Mouse (Mus musculus) lung, embryonic 14.5 days (tissue): ENCODE measurements at regions not wholly inside any gene's neighbourhood (a gene's known extent, or its start where the extent isn't known, plus 50 kb on each side); places are given as distances from the start of the nearest gene placed in this dataset.

ENCODE experiments used
- ATAC-seq: fragments of 200-750 bp; cut with Nextera tagmentation; 2 replicates; pipeline ENCODE4 v1.8.0; 2017; ENCODE audit warnings: mild to moderate bottlenecking, moderate TSS enrichment, moderate library complexity; ENCODE audit not compliant: insufficient read depth
- DNase-seq: peaks from one replicate; pipeline ENCODE4 v3.0.0-alpha.2; 2015
- H3K27ac ChIP-seq: fragments of 300-500 bp; sonication (generic); 2 replicates; pipeline ENCODE4 v1.5.1; 2014; ENCODE audit warnings: low read depth, mild to moderate bottlenecking, moderate library complexity
- H3K27me3 ChIP-seq: fragments of 300-500 bp; sonication (generic); 2 replicates; pipeline ENCODE4 v1.6.1; 2014; ENCODE audit warnings: low read length, control low read depth; ENCODE audit not compliant: insufficient read depth
- H3K36me3 ChIP-seq: fragments of 300-500 bp; sonication (generic); 2 replicates; pipeline ENCODE4 v1.6.1; 2014; ENCODE audit warnings: control low read depth; ENCODE audit not compliant: insufficient read depth
- H3K4me1 ChIP-seq: fragments of 300-500 bp; sonication (generic); 2 replicates; pipeline ENCODE4 v1.6.1; 2014; ENCODE audit warnings: antibody characterized with exemption, control low read depth; ENCODE audit not compliant: insufficient read depth
- H3K4me2 ChIP-seq: fragments of 300-500 bp; sonication (generic); 2 replicates; pipeline ENCODE4 v1.6.1; 2014; ENCODE audit warnings: mild to moderate bottlenecking
- H3K4me3 ChIP-seq: fragments of 300-500 bp; sonication (generic); 2 replicates; pipeline ENCODE4 v1.5.1; 2014; ENCODE audit warnings: low read depth, low read length
- H3K9ac ChIP-seq: fragments of 300-500 bp; sonication (generic); 2 replicates; pipeline ENCODE4 v1.6.1; 2014
- H3K9me3 ChIP-seq: fragments of 300-500 bp; sonication (generic); 2 replicates; pipeline ENCODE4 v1.6.1; 2016; ENCODE audit warnings: low read depth, low read length, control low read depth
- CTCF ChIP-seq: IDR thresholded peaks from 2 replicates; pipeline ENCODE4 v1.5.1; 2016; ENCODE audit warnings: antibody characterized with exemption, low read depth
- WGBS: fragments of 180-500 bp; shearing (Covaris S2); extraction: QIAGEN DNeasy Blood & Tissue Kit; methylation state at CpG from one replicate; pipeline ENCODE4 v1.1.7; 2014; 5-methylcytosine and 5-hydroxymethylcytosine counted together

DNA sequence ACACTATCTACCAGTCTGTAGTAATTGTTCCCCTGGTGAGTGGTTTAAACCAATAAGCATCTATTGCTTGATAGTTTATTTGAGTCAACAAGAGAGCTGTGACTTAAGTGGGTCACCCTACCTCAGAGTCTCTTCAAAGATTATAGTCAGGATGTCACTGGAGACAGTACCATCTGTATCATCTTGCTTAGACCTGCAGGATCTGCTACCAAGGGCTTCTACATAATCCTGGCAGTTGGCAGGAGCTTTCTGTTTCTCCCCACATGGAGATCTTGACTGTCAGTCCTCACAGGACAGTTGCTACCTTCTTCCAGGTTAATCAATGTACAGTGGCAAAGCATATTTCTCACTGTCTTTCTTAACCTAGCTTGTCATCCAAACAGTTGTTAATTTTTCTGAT lies 414.9 kb upstream of the Dcn start:
- Histone ChIP-seq H3K27me3 (no peaks in the 10 kb centered on the region), H3K36me3 (no peaks in the 10 kb centered on the region), H3K4me3 (no peak overlapping the region), H3K9ac (no peak overlapping the region), H3K27ac (no peak overlapping the region), H3K4me2 (no peak overlapping the region), H3K4me1 (no peaks in the 10 kb centered on the region), H3K9me3 (no peaks in the 10 kb centered on the region)
- DNase-seq (no peak), ATAC-seq (no peak)
- no peak for TF ChIP-seq CTCF

GRCm38 (mm10) chr10:97078022-97078473 lies 401.4 kb upstream of the Dcn start:
- no peak for TF ChIP-seq CTCF
- Histone ChIP-seq H3K9me3 (no peaks in the 10 kb centered on the region), H3K9ac (no peak overlapping the region), H3K4me1 (no peaks in the 10 kb centered on the region), H3K27ac (no peak overlapping the region), H3K4me3 (no peak overlapping the region), H3K36me3 (no peaks in the 10 kb centered on the region), H3K4me2 (no peak overlapping the region), H3K27me3 (no peaks in the 10 kb centered on the region)
- no peak for ATAC-seq
- DNase-seq = peak; percentile 15
- 58% methylated on average over 5 of the region's 5 CpGs for WGBS

DNA sequence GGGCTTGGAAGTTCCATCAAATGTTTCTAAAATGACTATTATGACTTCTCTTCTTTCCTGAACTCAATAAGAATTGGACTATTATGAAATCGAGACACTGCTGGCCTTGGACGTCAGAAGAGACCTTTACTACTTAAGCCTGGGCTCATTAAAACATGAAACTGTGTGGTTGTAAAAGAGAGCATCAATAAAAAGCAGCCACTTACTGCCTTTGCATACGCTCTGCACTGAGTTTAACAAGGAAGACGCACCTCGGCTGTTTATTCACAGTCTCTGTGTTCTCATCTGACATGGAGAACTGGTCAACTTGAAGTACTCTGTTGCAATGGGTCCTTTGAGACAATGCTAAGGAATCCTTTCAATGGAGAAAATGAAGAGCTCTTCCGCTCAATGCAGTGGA lies 399.8 kb upstream of the Dcn start:
- 85% methylated on average over 6 of the region's 6 CpGs for WGBS
- no peaks in the 10 kb centered on the region for H3K4me1 ChIP-seq
- H3K27me3 ChIP-seq = no peaks in the 10 kb centered on the region
- no peak overlapping the region for H3K9ac ChIP-seq
- no peak for TF ChIP-seq CTCF
- H3K4me2 ChIP-seq = no peak overlapping the region
- no peaks in the 10 kb centered on the region for H3K36me3 ChIP-seq
- DNase-seq (no peak), ATAC-seq (no peak)
- no peak overlapping the region for H3K4me3 ChIP-seq
- no peak overlapping the region for H3K27ac ChIP-seq
- no peaks in the 10 kb centered on the region for H3K9me3 ChIP-seq

DNA sequence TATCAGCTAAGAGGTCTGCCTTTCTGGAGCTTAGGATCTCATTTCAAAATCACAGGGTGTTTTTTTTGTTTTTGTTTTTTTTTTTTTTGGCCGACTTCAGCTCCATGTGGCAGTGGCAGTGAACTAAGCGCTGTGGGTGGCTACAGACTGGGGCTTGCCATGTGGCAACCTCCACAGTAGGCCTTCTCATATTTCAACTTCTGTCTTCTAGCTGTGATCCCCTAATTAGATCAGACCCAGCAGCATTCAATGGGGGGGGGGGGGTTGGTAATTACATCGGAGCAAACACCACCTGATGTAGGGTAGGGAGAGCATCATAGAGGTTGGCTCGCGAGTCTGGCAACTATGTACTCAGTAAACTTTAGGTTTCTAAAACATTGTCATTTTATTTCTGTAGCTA lies 392.1 kb upstream of the Dcn start:
- Histone ChIP-seq H3K9ac (no peak overlapping the region), H3K4me3 (no peak overlapping the region), H3K4me1 (no peaks in the 10 kb centered on the region), H3K27ac (no peak overlapping the region), H3K4me2 (no peak overlapping the region), H3K27me3 (no peaks in the 10 kb centered on the region), H3K36me3 (no peaks in the 10 kb centered on the region), H3K9me3 (no peaks in the 10 kb centered on the region)
- TF ChIP-seq CTCF = no peak
- no peak for ATAC-seq
- WGBS = 63% methylated on average over 5 of the region's 5 CpGs
- DNase-seq = no peak

DNA sequence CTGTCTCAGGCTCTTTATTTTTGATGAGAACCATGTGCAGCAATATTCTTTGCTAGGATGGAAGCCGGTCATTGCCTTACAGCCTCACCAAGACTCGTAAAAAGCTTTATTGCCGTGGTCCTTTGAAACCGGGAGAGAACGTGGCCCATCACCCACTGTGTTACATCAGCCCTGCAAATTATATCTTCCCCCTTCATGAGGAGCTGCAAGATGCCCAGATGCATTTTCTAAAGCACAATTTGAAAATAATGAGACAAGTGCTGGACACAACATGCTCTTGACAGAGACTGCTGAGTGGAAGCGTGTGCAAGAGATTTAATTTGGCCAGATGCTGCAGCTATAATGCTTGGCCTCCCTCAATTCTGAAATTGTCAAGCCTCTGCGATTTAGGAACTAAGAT lies 389.2 kb upstream of the Dcn start:
- no peak for ATAC-seq
- no peaks in the 10 kb centered on the region for H3K9me3 ChIP-seq
- no peak overlapping the region for H3K4me3 ChIP-seq
- no peak overlapping the region for H3K9ac ChIP-seq
- no peak for TF ChIP-seq CTCF
- H3K4me1 ChIP-seq = no peaks in the 10 kb centered on the region
- no peaks in the 10 kb centered on the region for H3K27me3 ChIP-seq
- DNase-seq = no peak
- no peak overlapping the region for H3K4me2 ChIP-seq
- no peak overlapping the region for H3K27ac ChIP-seq
- H3K36me3 ChIP-seq = no peaks in the 10 kb centered on the region
- 87% methylated on average over 7 of the region's 7 CpGs for WGBS

DNA sequence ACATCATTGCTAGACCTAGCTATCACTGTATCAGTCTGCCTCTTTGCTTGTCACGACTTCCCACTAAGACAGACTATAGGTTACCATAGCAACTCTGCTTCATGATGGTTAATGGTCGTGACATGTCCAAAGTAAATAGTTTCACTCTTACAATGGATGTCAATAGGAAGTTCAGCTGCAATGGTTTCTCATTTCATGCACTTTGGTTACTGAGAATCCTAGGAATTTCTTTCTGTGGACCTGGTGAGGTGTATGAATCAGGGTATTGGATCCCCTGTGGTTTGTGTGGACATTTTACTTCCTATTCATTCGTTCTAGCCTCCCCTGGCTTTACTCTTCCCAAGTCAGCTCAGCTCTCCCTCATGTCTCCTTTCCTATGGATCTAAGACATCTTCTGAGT lies 385.5 kb upstream of the Dcn start:
- ATAC-seq = no peak
- no peak overlapping the region for H3K27ac ChIP-seq
- TF ChIP-seq CTCF = no peak
- no peak overlapping the region for H3K4me2 ChIP-seq
- no peak overlapping the region for H3K4me3 ChIP-seq
- no peaks in the 10 kb centered on the region for H3K36me3 ChIP-seq
- WGBS = 43% methylated on average over 3 of the region's 3 CpGs
- H3K4me1 ChIP-seq = no peaks in the 10 kb centered on the region
- no peaks in the 10 kb centered on the region for H3K9me3 ChIP-seq
- no peak for DNase-seq
- no peak overlapping the region for H3K9ac ChIP-seq
- no peaks in the 10 kb centered on the region for H3K27me3 ChIP-seq

DNA sequence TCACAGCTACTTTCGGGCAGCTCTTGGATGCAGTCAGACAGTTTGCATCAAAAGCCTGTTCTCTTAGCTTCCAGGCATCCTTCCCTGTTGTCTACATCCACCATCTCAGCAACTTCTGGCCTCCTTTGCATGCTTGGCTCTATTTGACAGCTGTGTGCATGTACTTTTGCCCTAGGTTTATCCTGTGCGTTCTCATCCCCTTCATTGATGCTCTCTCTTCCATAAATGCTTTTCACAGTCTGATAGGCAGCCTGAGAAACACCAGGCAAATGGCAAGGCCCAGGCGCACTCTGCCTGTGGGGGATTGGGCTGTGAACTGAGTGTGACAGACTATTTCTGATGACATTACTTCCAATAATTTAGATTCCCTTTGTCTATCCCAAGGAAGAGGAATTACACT lies 364.9 kb upstream of the Dcn start:
- H3K27ac ChIP-seq = no peak overlapping the region
- DNase-seq (no peak), ATAC-seq (no peak)
- no peak for TF ChIP-seq CTCF
- no peaks in the 10 kb centered on the region for H3K27me3 ChIP-seq
- H3K4me3 ChIP-seq = no peak overlapping the region
- no peak overlapping the region for H3K4me2 ChIP-seq
- no peaks in the 10 kb centered on the region for H3K9me3 ChIP-seq
- H3K36me3 ChIP-seq = no peaks in the 10 kb centered on the region
- no peak overlapping the region for H3K9ac ChIP-seq
- H3K4me1 ChIP-seq = no peaks in the 10 kb centered on the region
- 86% methylated on average over 3 of the region's 3 CpGs for WGBS

DNA sequence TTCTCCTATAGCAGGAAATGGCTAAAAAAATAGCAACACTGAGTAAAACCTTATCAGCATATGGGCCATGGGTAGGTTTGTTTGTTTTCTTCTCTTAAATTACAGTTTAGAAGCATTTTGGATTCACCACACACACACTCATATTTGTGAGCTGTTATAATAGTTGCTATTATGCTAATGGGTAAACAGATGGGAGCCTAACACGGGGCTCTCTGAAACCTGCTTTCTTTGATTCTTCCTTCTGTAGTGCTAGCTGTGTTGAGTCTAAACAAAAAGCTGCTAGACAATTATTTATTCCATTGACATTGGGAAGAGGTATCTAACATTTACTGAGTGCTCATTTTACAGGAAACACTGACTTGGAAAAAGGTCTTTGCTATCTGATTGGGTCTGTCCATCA lies 356.7 kb upstream of the Dcn start:
- no peak for TF ChIP-seq CTCF
- H3K9ac ChIP-seq = no peak overlapping the region
- H3K27me3 ChIP-seq = no peaks in the 10 kb centered on the region
- H3K4me1 ChIP-seq = no peaks in the 10 kb centered on the region
- 47% methylated on average over 1 of the region's 1 CpGs for WGBS
- no peaks in the 10 kb centered on the region for H3K9me3 ChIP-seq
- no peak overlapping the region for H3K4me3 ChIP-seq
- no peaks in the 10 kb centered on the region for H3K36me3 ChIP-seq
- H3K4me2 ChIP-seq = no peak overlapping the region
- no peak overlapping the region for H3K27ac ChIP-seq
- ATAC-seq (no peak), DNase-seq (no peak)
